Mouse (Mus musculus): Measurements from ENCODE around the gene Chmp6.

DNA sequence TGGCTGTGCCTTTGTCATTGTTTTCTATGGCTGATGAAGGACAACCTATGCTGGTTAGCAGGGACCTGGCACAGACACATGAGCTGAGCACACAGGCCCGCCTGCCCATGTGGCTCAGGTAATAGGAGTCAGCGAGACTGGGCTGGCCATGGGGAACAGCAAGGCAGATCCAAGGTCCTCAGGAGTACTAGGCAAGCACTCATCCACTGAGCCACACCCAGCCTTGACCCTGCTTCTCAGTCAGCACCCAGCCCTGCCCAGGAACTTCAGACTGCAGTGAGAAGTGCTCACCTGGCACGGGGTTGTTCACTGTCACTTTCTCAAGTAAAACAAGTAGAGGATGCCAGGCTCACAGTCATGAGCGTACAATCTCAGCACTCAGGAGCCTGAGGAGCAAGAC, 39.6 kb upstream of the Chmp6 start:
- TF ChIP-seq CTCF (IDR thresholded peaks at IDR 0.05; ENCODE audit: control insufficient read depth, insufficient read depth, insufficient read length), result no peak
- TF ChIP-seq USF1 (IDR thresholded peaks at IDR 0.05; ENCODE audit: low read depth), result no peak
- TF ChIP-seq FOSL1 (IDR thresholded peaks at IDR 0.05; ENCODE audit: insufficient read depth, low read length, poor library complexity, severe bottlenecking), result no peak

All from C2C12 (cell line).